Mouse (Mus musculus) olfactory bulb, adult 2 months (tissue): ENCODE measurements around the gene Fstl1.

Source experiments
- CTCF ChIP-seq: fragments of 200-500 bp; IDR thresholded peaks from 2 replicates; pipeline ENCODE4 v1.5.1; 2012; ENCODE audit warnings: low read depth, mild to moderate bottlenecking, low read length, moderate library complexity; ENCODE audit not compliant: insufficient read depth
- POLR2A ChIP-seq: fragments of 200-500 bp; IDR thresholded peaks from 2 replicates; pipeline ENCODE4 v1.6.1; 2012; ENCODE audit warnings: mild to moderate bottlenecking, low read depth, low read length, moderate library complexity; ENCODE audit not compliant: insufficient read depth

GRCm38 (mm10) chr16:37854054-37854453 is 77.4 kb downstream of the Fstl1 start:
- TF ChIP-seq POLR2A: no peak
- no peak for TF ChIP-seq CTCF
